Mouse (Mus musculus) gastrocnemius, postnatal 25 days (tissue): Measurements from ENCODE around the gene Astn2. TPM values are rescaled to one million over a fixed set of nuclear protein-coding genes. Genes with fewer than 3 reads are reported as not detected.
A peak's percentile ranks its signal among the peaks of the same experiment; 100 is the strongest.

Experiments used
- DNase-seq: peaks from one replicate; pipeline ENCODE4 v3.0.0; 2022
- total RNA-seq, 2 experiments: library from RNA; stranded (reverse); gene quantifications; 1 replicate in 1 of 2; 2 replicates in 1 of 2; pipeline ENCODE4 v1.2.3; 2021

Astn2 gene
- total RNA-seq, 2 experiments from 2014 or later: 0.24 to 0.97 TPM

DNA sequence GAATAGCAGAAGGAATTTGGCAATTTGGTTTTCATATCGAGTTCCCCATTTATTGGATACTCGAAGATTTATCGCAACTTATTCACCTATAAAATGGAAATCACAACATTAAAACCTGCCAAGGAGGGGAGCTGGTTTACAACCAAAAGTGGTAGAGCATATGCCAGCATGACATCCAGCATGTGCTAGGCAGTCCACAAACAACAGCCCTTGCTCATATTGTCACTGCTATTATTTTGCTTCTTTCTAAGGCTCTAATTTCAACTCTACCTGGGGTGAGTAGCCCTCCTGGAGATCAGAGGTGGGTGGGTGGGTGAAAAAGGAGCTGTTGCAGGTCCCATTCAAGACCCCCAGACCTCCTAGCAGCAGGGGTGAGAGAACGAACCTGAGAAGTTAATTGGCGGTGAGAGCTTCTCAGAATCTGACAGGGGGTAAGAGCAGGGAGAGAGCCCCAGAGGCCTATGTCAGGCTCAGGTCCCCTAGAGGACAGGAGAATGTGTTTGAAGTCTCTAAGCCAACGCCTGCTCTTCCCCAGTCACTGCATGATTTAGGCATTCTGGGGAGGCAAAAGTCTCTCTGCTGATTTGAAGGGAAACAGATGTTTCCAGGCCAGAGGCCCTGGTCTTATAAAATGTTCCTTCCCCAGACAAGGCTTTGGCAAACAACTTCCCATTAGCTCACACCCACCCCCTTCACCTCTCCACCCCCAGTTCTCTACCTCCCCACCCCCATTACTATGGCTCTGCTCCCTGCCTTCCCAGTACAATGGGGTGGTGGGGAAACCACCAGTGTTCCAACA lies 1001.4 kb downstream of the Astn2 start:
- no peak for DNase-seq

DNA sequence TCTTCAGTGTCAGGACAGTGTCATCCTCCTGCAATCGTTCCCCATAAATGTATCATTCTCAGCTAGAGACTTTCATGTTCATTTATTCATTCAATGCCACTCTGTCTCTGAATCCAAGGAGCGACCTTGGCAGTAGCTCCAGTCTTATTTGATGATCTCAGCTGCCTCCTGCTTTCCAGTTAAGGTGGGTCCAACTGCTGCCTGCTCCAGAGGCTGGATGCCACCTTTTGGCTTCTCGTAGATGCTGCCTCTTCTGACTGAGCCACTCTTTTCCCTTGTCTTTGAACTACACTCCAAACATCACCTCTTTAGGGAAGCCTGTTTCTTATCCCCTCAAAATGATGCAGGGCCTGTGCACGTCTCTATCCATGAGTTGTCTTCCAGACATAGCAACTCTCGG lies 1002.1 kb downstream of the Astn2 start:
- DNase-seq: no peak

DNA sequence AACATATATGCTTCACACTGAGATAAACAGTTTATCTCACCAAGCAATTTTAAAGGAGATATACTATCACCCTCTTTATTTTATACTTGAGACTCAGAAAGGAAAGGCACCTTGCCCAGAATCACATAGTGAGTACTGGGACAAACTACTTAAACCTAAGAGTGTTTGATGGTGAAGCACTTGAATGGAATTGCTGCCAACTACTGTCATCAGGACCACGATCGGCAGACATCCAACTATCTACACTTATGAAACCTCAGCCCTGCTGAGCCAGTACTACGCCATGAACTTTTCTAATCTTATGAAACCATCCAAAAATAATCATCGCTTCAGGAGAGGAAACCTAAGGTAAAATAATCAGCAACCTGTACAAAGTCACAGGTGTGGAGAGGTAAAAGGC lies 1005.0 kb downstream of the Astn2 start:
- DNase-seq: no peak

DNA sequence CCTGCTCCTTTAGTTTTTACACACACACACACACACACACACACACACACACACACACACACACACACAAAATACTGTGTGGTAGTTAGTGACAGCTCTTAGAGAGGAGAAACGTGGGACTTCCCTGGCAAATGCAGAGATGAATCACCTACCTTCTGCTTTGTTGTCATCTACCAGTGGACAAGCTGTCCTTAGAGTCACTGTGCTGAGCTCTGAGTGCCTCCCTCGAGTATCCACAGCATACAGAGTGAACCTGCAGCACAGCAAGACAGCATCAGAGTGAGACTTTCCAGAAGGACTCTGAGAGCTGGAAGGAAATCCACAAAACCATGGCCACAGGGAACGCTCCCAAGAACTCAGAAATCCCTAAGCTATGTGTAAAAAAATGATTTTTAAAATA lies 1007.6 kb downstream of the Astn2 start:
- DNase-seq: no peak

DNA sequence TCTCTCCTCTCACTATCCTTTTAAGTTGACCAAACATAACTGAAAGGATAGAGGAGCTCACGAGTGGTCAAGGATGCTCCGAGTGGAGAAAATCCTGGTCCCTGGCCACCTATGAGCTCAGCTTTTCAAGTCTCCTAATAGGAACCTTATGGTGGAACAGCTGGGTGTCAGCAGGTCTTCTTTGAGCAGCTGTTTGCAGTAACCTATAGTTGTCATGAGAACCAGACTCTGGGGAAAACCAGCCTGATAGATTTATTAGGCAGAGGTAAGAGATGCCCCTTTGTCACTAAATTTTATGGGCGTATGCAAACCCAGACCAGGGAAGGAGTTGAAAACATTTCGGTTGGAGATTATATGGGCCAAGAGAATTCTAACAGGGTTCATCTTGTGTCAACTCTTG lies 1013.4 kb downstream of the Astn2 start:
- peak; percentile 7 for DNase-seq

DNA sequence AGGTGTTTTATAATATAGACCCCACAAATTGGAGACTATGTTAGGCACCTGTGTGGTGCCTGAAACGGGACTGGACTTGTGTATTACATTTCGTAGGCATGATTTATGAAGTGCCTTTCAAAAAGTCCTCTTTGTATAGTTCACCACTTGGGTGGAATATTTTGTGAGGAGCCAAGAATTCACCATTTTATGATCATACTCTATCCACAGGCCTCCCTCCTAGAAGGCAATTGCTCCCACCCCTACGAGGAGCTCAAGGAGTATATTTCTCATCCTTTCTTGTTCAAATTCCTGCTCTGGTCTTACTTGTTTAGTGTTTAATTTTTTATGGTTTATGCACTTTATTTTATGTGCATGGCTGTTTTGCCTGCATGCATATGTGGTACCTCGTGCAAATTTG lies 1021.3 kb downstream of the Astn2 start:
- no peak for DNase-seq

DNA sequence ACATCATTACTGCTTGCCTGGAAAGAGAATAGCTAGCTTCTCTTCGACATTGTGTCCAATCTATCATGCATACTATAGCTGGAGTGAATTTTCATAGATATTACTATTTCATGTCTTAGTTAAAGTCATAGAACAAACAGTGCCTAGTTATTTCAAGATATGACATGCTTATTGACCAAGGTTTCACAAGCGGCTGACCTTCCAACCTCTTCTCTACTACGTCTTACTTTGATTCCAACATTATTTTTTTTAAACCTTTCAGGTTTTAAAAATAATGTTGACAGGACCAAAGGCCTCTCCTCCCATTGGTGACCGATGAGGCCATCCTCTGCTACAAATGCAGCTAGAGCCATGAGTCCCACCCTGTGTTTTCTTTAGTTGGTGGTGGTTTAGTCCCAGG lies 1025.0 kb downstream of the Astn2 start:
- no peak for DNase-seq

DNA sequence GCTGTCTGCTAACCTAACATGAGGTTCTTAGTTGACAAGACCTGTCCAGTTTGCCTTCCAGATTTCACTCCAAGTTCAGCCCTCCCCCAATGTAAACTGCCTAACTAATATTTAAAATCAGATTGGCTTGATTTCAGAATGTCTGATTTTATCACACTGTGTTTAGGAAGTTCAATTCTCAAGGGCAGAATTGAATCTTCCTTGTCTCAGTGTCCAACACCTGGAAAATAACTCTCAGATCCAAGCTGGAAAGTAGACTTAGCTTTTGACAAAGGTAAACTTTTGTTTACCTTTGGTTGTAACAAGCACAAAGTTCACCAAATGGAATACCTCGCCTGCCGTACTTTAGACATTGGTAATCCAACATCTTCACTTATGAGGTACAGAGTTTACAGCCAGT lies 1027.8 kb downstream of the Astn2 start:
- no peak for DNase-seq

DNA sequence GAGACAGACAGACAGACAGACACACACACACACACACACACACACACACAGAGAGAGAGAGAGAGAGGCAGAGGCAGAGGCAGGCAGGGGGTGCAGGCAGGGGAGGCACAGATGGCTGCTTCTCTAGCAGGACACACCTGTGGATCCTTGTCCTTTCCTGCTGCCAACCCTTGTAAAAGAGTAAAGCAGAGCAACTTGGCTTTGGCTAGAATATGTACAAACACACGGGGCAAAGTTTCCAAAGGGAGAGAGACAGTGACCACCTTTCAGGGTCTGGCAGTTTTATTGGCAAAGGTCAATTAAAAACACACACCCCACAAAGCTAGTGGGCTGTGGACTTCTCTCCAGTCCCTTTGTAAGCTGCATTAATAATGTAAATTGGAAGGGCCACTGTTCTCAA lies 1030.6 kb downstream of the Astn2 start:
- DNase-seq: no peak

DNA sequence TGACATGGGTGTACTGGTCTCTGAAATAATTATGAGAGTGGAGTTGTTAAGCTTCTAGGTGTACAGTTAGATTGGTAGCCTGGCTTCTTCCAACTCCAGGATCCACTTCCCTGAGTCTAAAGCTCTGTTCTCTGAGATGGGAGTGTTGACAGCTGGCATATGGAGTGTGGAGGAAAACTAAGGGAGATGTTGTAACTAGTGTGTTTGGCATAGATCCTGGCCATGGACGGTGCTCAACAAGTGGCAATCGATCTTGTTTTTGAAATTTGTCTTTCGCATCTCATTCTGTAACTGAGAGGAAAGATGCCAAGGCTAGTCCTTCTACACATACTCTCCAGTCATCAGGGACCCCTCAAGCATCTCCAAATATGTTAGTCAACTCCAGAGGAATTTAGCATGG lies 1031.7 kb downstream of the Astn2 start:
- peak; percentile 22 for DNase-seq

DNA sequence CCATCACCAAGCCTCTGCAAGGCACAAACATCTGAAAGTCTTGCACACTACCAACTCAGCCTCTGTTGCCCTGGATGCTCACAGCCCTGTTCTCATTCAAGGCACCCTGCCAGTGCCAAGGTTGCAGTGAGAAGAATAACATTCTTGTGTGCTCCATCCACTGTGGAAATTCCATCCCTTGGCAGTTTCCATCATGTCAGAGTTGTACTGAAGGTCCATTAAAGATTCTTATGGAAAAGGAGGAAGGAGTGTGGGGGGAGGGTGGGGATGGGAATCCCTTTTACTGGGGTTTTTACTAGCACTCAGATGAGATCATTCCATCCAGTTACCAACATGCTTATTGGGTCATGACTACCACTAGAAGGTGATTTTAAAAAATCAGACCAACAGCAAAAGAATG lies 1037.3 kb downstream of the Astn2 start:
- no peak for DNase-seq

DNA sequence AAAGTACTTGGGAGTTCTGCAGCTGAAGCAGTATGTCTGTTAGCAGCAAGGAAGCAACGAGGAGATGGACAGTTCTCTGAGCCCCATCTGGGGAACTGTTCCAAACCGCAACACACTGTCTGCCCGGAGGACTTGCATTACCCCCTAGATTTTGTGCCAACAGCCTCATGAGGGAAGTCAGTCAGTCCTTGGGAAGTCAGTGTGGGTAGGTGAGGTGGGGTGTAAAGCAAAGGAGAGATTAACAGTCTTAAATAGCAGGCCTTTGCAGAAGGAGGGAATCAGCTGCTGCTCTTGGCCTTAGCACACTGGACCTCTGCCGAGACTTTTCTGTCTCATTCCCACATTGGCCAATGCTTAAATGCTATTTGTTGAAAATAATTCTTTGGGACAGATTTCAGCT lies 1049.8 kb downstream of the Astn2 start:
- peak; percentile 35 for DNase-seq

DNA sequence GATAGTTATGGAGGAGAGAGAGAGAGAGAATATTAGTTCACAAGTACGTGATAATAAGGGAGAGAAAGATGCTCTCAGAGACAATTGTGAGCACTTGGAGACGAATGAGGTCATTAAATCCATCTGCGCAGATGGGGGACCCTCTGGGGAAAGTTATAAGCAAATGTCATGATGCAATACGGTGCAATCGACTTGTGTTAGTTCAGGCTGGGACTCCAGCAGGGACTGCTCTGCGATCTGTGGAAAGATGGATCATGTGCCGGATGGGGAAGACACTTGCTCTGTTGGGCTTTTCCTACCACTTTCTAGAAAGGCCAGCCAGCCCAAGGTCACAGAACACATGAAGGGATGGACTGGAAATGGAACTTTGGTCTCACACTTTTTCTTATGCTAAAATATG lies 1053.9 kb downstream of the Astn2 start:
- DNase-seq: peak; percentile 34

DNA sequence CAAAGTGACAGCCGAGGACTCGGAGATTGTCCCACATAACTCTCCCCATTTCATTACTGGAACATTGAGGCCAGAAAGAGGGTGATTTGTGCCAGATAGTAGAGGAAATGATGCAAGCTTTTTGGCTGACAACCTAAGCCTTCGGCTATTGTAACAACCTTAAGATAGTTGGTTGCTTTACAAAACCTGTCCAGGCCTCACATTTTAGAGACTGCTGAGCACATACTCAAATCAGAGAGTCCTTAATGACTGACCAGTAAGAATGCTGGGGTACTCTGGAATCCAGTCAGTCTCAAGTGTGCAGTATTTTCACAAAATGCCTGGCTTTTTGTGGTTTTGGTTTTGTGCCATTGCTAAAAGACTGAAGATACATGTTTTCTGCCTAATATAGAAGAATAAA lies 1062.6 kb downstream of the Astn2 start:
- DNase-seq: no peak

DNA sequence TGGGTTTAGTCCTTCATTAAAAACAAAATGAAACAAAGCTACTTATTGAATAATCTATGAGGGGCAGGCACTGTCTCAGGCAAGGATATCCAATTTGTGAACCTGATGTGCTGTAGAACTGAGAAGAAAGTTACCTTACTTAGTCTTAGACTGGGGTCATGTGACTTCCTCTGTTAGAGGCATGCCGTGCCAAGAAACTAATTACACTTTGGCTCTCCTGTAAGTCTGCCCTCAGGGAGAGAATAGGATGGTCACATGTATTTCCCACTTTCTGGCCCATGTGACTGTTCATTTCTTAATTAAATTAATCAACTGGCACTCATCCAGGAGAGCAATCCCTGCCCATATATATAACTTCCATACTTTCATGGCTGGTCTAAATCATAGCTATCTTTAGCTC lies 1070.7 kb downstream of the Astn2 start:
- no peak for DNase-seq
